Mouse (Mus musculus) cerebellum, postnatal 10 days (tissue): ENCODE measurements at regions not wholly inside any gene's neighbourhood (a gene's known extent, or its start where the extent isn't known, plus 50 kb on each side); places are given as distances from the start of the nearest gene placed in this dataset.
A peak's percentile ranks its signal among the peaks of the same experiment; 100 is the strongest.
"Not testable (repeated sequence)": the region's sequence is repeated elsewhere in the genome, so short reads cannot be mapped to it uniquely, and the experiment has no call there.

Source experiments
- DNase-seq, 2 experiments: peaks; one replicate each; pipeline ENCODE4 v3.0.0; 2021; ENCODE audit warnings: mixed read lengths in 2 of 2

GRCm38 (mm10) chr9:5424236-5424635 is 79.0 kb downstream of the Casp12 start:
- DNase-seq, result peak; percentile 85 to 92

DNA sequence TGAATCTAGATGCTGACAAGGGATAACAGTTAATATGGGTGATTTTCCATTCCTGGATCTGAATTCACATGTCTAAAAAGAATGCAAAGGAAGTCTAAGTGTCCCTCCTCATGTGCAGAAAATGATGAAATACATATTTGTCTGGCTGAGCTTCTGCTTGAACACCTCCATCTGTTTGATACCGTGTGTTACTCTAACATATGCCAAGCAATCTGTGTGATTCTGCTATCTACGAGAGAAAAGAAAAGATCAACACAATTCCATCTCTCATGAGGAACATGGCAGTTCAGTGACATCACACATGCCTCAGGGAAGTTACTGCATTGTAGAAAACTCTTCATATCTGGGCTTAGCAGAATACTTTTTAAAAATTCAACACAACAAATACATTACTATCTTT is 103.0 kb downstream of the Casp12 start:
- DNase-seq, result peak; percentile 9 to 28

DNA sequence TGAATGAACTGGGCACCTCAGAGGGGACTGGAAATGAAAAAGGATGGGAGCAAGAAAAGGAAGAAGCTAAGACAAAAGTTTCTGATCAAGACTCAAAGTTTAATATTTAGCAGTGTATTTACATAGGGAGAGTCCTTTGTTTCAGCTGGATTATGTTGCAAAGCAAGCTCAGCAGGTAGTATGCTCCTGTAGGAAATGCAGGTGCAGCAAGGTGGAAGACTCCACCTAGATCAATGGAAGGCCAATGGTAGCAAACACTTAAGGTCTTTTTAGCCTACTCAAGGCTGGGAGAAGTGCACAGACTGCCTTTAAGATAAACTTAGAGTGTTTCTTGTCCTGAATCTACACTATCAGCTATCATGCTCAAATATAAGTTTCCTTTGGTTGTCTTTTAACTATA is 111.4 kb downstream of the Casp12 start:
- DNase-seq, result no peak

- no peak for DNase-seq
Observed at GRCm38 (mm10) chr9:5472012-5472411, 126.8 kb downstream of the Casp12 start.

DNA sequence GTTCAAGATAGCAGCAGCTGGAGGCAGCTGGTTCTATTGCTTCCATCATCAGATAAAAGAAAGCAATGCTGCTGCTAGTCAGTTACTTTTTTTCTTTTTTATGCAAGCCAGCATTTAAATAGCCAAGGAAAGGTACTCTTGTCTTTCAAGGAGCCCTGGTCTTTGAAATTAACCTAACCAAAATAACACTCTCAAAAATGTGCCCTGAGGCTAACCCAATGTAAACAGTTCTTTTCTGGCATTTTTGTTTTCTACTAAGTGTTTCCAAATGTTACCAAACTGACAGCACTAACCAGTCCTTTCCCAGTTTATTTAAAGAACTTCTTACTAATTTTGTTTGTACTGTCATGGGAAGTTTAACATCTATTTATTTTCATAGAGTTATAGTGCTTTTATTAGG is 129.0 kb downstream of the Casp12 start:
- DNase-seq, result no peak

DNA sequence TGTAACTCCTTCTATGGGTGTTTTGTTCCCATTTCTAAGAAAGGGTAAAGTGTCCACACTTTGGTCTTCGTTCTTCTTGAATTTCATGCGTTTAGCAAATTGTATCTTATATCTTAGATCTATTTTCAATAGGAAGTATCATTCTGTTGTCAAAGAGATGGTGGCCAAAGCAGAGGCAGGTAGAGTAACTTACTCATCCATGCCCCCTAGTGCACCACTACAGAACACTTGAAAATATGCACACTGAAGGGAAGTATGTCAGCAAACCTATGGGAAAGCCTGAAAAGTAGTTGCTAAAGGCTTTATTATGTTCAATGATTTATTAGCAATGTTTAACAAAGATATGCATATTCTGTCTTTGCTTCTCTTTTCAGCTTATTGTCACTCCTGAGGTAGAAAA is 140.0 kb downstream of the Casp12 start:
- no peak for DNase-seq

- peak in 1 of 2 experiments; percentile 9 for DNase-seq
Observed at GRCm38 (mm10) chr9:5496837-5497236, 151.6 kb downstream of the Casp12 start.

- DNase-seq, result peak; percentile 51
Observed at GRCm38 (mm10) chr9:5498306-5498705, 153.1 kb downstream of the Casp12 start.

DNA sequence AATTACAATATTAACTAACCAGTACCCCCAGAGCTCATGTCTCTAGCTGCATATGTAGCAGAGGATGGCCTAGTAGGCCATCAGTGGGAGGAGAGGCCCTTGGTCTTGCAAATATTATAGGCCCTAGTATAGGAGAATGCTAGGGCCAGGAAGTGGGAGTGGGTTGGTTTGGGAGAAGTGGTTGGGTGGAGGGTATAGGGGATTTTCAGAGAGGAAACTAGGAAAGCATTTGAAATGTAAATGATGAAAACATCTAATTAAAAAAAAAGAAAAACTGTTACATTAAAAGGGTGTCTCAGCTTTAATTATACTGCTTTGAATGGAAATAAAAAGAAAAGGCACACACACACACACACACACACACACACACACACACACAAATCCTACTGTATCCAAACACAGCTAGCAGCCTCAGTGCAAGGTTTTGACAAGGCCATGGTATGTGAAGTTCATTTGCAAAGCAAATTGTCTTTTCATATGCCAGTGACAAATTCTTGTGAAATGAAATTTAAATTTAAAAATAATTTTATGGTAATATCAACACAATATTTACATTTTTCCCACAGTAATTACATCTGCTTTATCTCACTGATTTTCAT is 180.6 kb downstream of the Casp12 start:
- no peak for DNase-seq

GRCm38 (mm10) chr9:5542604-5543003 is 197.4 kb downstream of the Casp12 start:
- no peak for DNase-seq

DNA sequence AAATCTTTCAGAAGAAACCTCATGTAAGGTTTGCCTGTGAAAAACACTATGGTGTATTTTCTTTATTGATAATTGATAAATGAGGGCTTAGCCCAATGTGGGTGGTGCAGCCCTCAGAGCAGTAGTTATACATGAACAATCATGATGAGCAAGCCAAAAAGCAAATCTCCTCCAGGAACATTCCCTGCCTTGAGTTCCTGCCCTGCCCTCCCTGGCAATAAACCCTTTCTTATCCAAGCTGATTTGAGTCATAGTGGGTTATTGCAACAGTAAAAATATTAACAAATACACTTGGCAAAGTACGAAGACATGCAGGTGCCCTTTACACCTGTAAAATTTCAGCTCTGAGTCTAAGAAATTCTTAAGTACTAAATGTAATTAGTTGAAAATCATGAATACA is 229.8 kb downstream of the Casp12 start:
- no peak for DNase-seq

DNA sequence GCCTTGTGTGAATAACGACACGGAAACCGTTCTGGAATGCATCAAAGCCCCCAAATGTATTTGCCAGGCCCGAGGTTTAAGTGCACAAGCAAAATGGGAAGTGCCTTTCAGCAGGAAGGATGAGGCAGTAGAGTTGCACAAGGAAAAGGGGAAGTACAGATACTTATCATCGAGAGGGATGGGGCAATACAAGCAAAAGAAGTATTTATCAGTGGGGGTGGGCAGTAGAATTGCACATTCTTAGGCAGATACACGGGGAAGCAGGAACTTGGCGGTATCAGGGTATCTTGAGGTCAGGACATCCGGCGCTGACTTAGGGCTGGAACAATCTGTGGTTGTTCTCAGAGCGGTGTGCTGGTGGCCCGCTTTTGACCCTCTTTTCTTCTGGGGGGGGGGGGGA is 232.9 kb downstream of the Casp12 start:
- not testable (repeated sequence) for DNase-seq

DNA sequence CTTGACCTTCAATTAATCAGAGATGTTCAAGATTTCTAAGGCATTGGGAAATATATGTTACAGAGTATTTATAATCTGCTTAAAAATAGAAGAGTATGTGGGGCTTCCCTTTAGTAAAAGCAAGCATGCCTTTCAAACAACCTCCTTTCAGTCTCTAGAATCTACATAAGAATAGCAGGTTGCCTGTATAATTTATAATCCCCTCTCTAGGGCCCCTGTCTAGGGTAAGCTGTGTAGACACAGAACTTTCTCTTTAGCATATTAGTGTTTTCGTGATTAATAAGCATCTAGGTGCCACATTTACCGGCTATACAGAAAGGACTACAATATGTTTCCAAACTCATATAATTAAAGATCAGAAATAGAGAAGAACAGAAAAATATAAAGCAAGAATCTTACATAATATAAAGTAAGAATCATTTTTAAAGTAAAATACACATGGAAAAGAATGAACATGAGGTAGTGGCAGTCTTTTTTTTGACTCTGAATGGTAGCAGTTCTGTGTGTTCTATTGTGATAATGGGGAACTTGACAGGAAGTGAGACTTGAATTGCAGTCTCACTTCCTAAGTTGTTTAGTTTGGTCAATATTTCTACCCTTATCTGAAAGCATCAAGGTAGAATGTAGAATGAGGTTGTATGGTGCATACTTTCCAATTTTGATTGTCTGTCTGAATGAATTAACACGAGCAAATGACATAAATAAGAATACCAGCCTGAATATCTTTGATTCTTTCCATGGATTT is 250.8 kb downstream of the Casp12 start:
- no peak for DNase-seq

GRCm38 (mm10) chr9:5604019-5604418 is 258.8 kb downstream of the Casp12 start:
- DNase-seq, result no peak

GRCm38 (mm10) chr9:5605015-5605414 is 259.8 kb downstream of the Casp12 start:
- no peak for DNase-seq

DNA sequence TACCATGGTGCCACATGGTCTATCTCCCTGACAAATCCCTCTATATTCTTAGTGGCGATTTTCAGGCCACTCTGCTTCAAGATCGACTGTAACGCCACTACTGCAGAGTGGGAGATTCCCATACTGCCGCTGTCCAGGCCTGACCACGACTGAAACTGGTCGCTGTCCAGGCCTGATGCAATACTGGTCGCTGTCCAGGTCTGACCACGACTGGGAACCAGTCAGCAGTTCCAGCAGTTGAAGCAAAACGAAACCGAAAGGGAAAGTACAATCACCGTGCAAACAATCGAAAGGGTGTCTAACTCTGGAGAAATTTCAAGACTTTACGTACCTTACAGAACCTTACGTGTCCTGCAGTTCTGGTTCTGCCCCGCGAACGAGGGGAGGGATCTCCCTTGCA is 271.5 kb downstream of the Casp12 start:
- DNase-seq, result no peak

DNA sequence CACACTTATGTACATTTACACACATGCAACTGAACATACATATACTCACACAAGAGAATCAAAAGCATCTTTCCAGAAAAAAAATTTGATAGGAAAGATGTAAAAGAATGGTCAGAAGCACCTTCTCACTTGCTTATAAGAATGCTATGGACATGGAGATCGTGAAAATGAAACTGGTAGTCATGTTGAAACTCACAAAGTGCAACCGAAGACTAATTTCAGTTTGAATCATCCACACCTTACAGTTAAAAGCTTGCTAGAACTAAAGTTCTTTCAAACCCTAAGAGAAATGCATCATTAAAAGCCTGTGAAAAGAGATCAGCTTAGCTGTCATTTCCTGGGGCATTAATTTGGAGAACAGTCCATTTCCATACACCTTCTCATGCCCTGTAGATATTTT is 278.2 kb downstream of the Casp12 start:
- DNase-seq, result no peak

GRCm38 (mm10) chr9:5627521-5627920 is 282.3 kb downstream of the Casp12 start:
- peak; percentile 66 for DNase-seq

GRCm38 (mm10) chr9:5634461-5634953 is 289.3 kb downstream of the Casp12 start:
- DNase-seq, result peak in 1 of 2 experiments; percentile 18

- peak; percentile 74 to 79 for DNase-seq
Observed at GRCm38 (mm10) chr9:5634969-5635368, 289.7 kb downstream of the Casp12 start.

DNA sequence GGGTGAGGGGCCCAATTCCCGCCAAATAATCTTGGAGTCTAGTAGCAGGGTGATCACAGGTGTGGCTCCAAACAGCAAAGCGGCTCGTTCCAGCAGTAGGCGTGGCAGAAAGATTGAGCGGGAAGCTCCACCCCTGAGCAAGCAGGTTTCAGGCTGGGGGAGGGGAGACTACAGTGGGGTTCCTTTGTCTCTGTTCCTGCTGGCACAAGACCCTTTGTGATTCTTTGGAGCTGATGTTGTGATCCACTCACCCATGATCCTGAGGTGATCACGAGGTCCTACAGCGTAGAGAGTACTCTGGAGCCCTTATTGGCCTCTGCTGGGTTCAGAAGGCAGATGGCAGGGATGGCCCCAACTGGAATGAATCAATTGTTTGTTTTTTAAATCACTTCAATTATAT is 318.7 kb downstream of the Casp12 start:
- no peak for DNase-seq

DNA sequence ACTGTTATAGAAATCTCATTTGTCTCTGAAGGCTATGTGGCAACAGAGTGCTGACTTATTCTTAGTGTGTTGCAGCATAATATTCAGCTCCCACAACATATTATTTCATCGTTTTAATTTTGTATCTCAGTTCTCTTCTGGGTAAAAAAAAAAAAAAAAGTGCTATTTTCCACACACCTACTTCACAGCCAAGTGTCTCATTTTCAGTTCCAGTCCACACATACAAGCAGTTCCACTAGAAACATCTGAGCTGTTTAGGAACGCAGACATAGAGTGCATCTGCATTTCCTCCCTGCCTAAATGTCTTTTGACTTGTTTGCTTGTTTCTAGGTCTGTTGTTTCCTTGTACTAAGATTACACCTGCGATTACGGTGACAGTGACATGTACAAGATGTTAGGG is 328.3 kb downstream of the Casp12 start:
- DNase-seq, result no peak

DNA sequence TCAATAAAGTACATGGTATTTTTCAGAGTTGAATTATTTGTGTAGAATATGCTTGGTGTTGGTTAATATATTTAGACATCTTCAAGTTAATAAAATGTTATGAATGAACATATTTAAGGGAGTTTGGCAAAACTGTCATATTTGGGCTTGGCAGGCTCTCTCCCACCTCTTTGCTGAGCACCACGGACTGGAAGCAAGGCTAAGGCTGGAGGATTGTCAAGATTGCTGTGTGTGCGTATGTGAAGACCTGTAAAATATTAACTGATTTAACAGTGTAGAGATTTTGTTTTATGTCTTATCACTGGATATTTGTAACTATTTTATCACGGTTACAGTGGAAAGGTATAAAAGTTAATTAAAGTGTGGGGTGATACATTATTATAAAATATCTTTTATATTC is 363.3 kb downstream of the Casp12 start:
- no peak for DNase-seq

GRCm38 (mm10) chr9:5709480-5709879 is 364.2 kb downstream of the Casp12 start:
- no peak for DNase-seq

DNA sequence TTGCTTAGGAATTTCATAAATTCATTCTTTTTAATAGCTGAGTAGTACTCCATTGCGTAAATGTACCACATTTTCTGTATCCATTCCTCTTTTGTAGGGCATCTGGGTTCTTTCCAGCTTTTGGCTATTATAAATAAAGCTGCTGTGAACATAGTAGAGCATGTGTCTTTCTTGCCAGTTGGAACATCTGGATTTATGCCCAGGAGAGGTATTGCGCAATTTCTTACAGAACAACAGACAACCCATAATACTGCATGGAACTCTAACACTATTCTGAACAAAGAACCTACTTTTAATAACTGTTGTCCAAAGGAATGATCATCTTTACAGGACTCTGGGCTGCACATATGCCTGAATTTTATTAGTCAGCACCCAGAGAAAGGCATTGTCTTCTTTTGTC is 373.4 kb downstream of the Casp12 start:
- not testable (repeated sequence) for DNase-seq
